Mouse (Mus musculus): Measurements from ENCODE around the gene Dis3l2.

- TF ChIP-seq CTCF (IDR thresholded peaks at IDR 0.05; ENCODE audit: borderline replicate concordance, insufficient read depth, low read depth, low read length) (no peak), POLR2A (IDR thresholded peaks at IDR 0.05; ENCODE audit: borderline replicate concordance, insufficient read depth, low read length) (no peak)
Observed at GRCm38 (mm10) chr1:86811756-86812155, 108.1 kb downstream of the Dis3l2 start.

Measured in cerebellum, adult 2 months (tissue).